Mouse (Mus musculus): ENCODE data around the gene Tacr1. TPM values are rescaled to one million over a fixed set of nuclear protein-coding genes. Genes with fewer than 3 reads are reported as not detected.
"Not testable (repeated sequence)": the region's sequence is repeated elsewhere in the genome, so short reads cannot be mapped to it uniquely, and the experiment has no call there.

The Tacr1 gene
- polyA plus RNA-seq (2016; fragmentation: Nextera tagmentation; extraction: Ambion mirVana), result 0.12 and 0.21 TPM in 2 replicates

GRCm38 (mm10) chr6:82401595-82402451, at the start of gene Tacr1:
Tacr1 (plus strand) TSS chr6:82402334.
- peaks cover 59% of the 10 kb centered on the region for H3K27me3 ChIP-seq (ENCODE audit: poor library complexity, severe bottlenecking)
- H3K9me3 ChIP-seq, result no peaks in the 10 kb centered on the region
- H3K4me3 ChIP-seq, result peak within 1 kb of the TSS; percentile 52
- peaks cover 23% of the 10 kb centered on the region for H3K4me1 ChIP-seq
- 2% methylated on average over 28 of the region's 28 CpGs for WGBS
- no peak within 1 kb of the TSS for H3K27ac ChIP-seq
- DNase-seq (ENCODE audit: extremely low spot score, low spot score), result peak; percentile 24
- H3K36me3 ChIP-seq (replicated peaks), result no peaks in the 10 kb centered on the region

- DNase-seq (ENCODE audit: extremely low spot score, low spot score), result no peak
- Histone ChIP-seq H3K4me1 (no peaks in the 10 kb centered on the region; the same call in 1 of the 2 replicates), H3K27ac (no peak overlapping the region), H3K4me3 (no peak overlapping the region), H3K9me3 (no peaks in the 10 kb centered on the region), H3K27me3 (ENCODE audit: poor library complexity, severe bottlenecking) (no peaks in the 10 kb centered on the region), H3K36me3 (replicated peaks) (no peaks in the 10 kb centered on the region)
- 90% methylated on average over 3 of the region's 3 CpGs for WGBS
Measured at GRCm38 (mm10) chr6:82376144-82376543, 26.0 kb upstream of the Tacr1 start.

GRCm38 (mm10) chr6:82383556-82383955, 18.6 kb upstream of the Tacr1 start:
- H3K27me3 ChIP-seq (ENCODE audit: poor library complexity, severe bottlenecking), result no peaks in the 10 kb centered on the region
- 91% methylated on average over 5 of the region's 5 CpGs for WGBS
- no peak overlapping the region for H3K27ac ChIP-seq
- H3K4me3 ChIP-seq, result no peak overlapping the region
- DNase-seq (ENCODE audit: extremely low spot score, low spot score), result no peak
- no peaks in the 10 kb centered on the region for H3K36me3 ChIP-seq (replicated peaks)
- H3K9me3 ChIP-seq, result no peaks in the 10 kb centered on the region
- no peaks in the 10 kb centered on the region for H3K4me1 ChIP-seq

GRCm38 (mm10) chr6:82402501-82403495, 664 bp downstream of the Tacr1 start:
- Histone ChIP-seq H3K4me3 (peak overlapping the region; percentile 52), H3K4me1 (peaks cover 23% of the 10 kb centered on the region), H3K27me3 (ENCODE audit: poor library complexity, severe bottlenecking) (peaks cover 59% of the 10 kb centered on the region), H3K36me3 (replicated peaks) (no peaks in the 10 kb centered on the region), H3K27ac (no peak overlapping the region), H3K9me3 (no peaks in the 10 kb centered on the region)
- 2% methylated on average over 34 of the region's 34 CpGs for WGBS
- peak; percentile 39 for DNase-seq (ENCODE audit: extremely low spot score, low spot score)

- WGBS, result 76% methylated on average over 6 of the region's 6 CpGs
- H3K36me3 ChIP-seq (replicated peaks), result no peaks in the 10 kb centered on the region
- H3K4me1 ChIP-seq, result no peaks in the 10 kb centered on the region
- DNase-seq (ENCODE audit: extremely low spot score, low spot score), result no peak
- H3K27me3 ChIP-seq (ENCODE audit: poor library complexity, severe bottlenecking), result no peaks in the 10 kb centered on the region
- no peaks in the 10 kb centered on the region for H3K9me3 ChIP-seq
- no peak overlapping the region for H3K27ac ChIP-seq
- H3K4me3 ChIP-seq, result no peak overlapping the region
Measured at GRCm38 (mm10) chr6:82418367-82418766, 16.2 kb downstream of the Tacr1 start.

GRCm38 (mm10) chr6:82420222-82420621, 18.1 kb downstream of the Tacr1 start:
- WGBS, result 63% methylated on average over 4 of the region's 4 CpGs
- no peak for DNase-seq (ENCODE audit: extremely low spot score, low spot score)
- Histone ChIP-seq H3K4me1 (no peaks in the 10 kb centered on the region), H3K27me3 (ENCODE audit: poor library complexity, severe bottlenecking) (no peaks in the 10 kb centered on the region), H3K27ac (no peak overlapping the region), H3K36me3 (replicated peaks) (no peaks in the 10 kb centered on the region), H3K4me3 (no peak overlapping the region), H3K9me3 (no peaks in the 10 kb centered on the region; the same call in 1 of the 2 replicates)

GRCm38 (mm10) chr6:82428890-82429289, 26.8 kb downstream of the Tacr1 start:
- Histone ChIP-seq H3K4me1 (no peaks in the 10 kb centered on the region), H3K27me3 (ENCODE audit: poor library complexity, severe bottlenecking) (no peaks in the 10 kb centered on the region), H3K27ac (no peak overlapping the region), H3K4me3 (no peak overlapping the region), H3K36me3 (replicated peaks) (no peaks in the 10 kb centered on the region), H3K9me3 (no peaks in the 10 kb centered on the region; the same call in 1 of the 2 replicates)
- DNase-seq (ENCODE audit: extremely low spot score, low spot score), result no peak
- WGBS, result 59% methylated on average over 6 of the region's 6 CpGs

- WGBS, result 52% methylated on average over 6 of the region's 6 CpGs
- Histone ChIP-seq H3K27ac (no peak overlapping the region), H3K4me1 (no peaks in the 10 kb centered on the region), H3K36me3 (replicated peaks) (no peaks in the 10 kb centered on the region), H3K4me3 (no peak overlapping the region), H3K27me3 (ENCODE audit: poor library complexity, severe bottlenecking) (no peaks in the 10 kb centered on the region), H3K9me3 (no peaks in the 10 kb centered on the region)
- no peak for DNase-seq (ENCODE audit: extremely low spot score, low spot score)
Measured at GRCm38 (mm10) chr6:82429766-82430165, 27.6 kb downstream of the Tacr1 start.

- WGBS, result 75% methylated on average over 4 of the region's 4 CpGs
- H3K4me1 ChIP-seq, result no peaks in the 10 kb centered on the region
- no peak overlapping the region for H3K27ac ChIP-seq
- H3K9me3 ChIP-seq, result no peaks in the 10 kb centered on the region
- no peaks in the 10 kb centered on the region for H3K36me3 ChIP-seq (replicated peaks)
- H3K27me3 ChIP-seq (ENCODE audit: poor library complexity, severe bottlenecking), result no peaks in the 10 kb centered on the region
- no peak for DNase-seq (ENCODE audit: extremely low spot score, low spot score)
- H3K4me3 ChIP-seq, result no peak overlapping the region
Measured at GRCm38 (mm10) chr6:82437174-82437573, 35.0 kb downstream of the Tacr1 start.

GRCm38 (mm10) chr6:82452206-82453095, 50.3 kb downstream of the Tacr1 start:
- H3K27ac ChIP-seq; H3K4me1 ChIP-seq; H3K36me3 ChIP-seq (replicated peaks); H3K4me3 ChIP-seq; H3K27me3 ChIP-seq (ENCODE audit: poor library complexity, severe bottlenecking); DNase-seq (ENCODE audit: extremely low spot score, low spot score); H3K9me3 ChIP-seq: not testable (repeated sequence)
- 79% methylated on average over 8 of the region's 8 CpGs for WGBS

GRCm38 (mm10) chr6:82455245-82455644, 53.1 kb downstream of the Tacr1 start:
- no peaks in the 10 kb centered on the region for H3K4me1 ChIP-seq
- H3K4me3 ChIP-seq, result no peak overlapping the region
- H3K9me3 ChIP-seq, result no peaks in the 10 kb centered on the region
- H3K27me3 ChIP-seq (ENCODE audit: poor library complexity, severe bottlenecking), result no peaks in the 10 kb centered on the region
- no peak overlapping the region for H3K27ac ChIP-seq
- no peaks in the 10 kb centered on the region for H3K36me3 ChIP-seq (replicated peaks)
- no peak for DNase-seq (ENCODE audit: extremely low spot score, low spot score)
- 81% methylated on average over 3 of the region's 3 CpGs for WGBS

- Histone ChIP-seq H3K36me3 (replicated peaks) (no peaks in the 10 kb centered on the region), H3K27ac (no peak overlapping the region), H3K9me3 (no peaks in the 10 kb centered on the region), H3K4me3 (no peak overlapping the region), H3K4me1 (no peaks in the 10 kb centered on the region), H3K27me3 (ENCODE audit: poor library complexity, severe bottlenecking) (no peaks in the 10 kb centered on the region)
- 88% methylated on average over 7 of the region's 7 CpGs for WGBS
- no peak for DNase-seq (ENCODE audit: extremely low spot score, low spot score)
Measured at GRCm38 (mm10) chr6:82457163-82457763, 55.1 kb downstream of the Tacr1 start.

Data from forebrain, embryonic 10.5 days (tissue).